Mouse (Mus musculus) limb, embryonic 10.5 days (tissue): ENCODE results near the gene Chrnb4. TPM values are rescaled to one million over a fixed set of nuclear protein-coding genes. Genes with fewer than 3 reads are reported as not detected.

Source experiments
- DNase-seq: peaks from one replicate; pipeline ENCODE4 v3.0.0-alpha.2; 2017; ENCODE audit warnings: low spot score
- H3K27ac ChIP-seq: fragments of 300-500 bp; sonication (generic); 2 replicates; pipeline ENCODE4 v1.5.1; 2016; ENCODE audit warnings: mild to moderate bottlenecking
- H3K27me3 ChIP-seq: fragments of 300-500 bp; sonication (generic); 2 replicates; pipeline ENCODE4 v1.6.1; 2016; ENCODE audit warnings: low read depth, mild to moderate bottlenecking; ENCODE audit not compliant: poor library complexity, severe bottlenecking
- H3K36me3 ChIP-seq: fragments of 300-500 bp; sonication (generic); 2 replicates; pipeline ENCODE4 v1.6.1; 2016; ENCODE audit warnings: mild to moderate bottlenecking, moderate library complexity
- H3K4me1 ChIP-seq: fragments of 300-500 bp; sonication (generic); 2 replicates; pipeline ENCODE4 v1.6.1; 2016
- H3K4me3 ChIP-seq: fragments of 300-500 bp; sonication (generic); 2 replicates; pipeline ENCODE4 v1.5.1; 2016; ENCODE audit warnings: mild to moderate bottlenecking, moderate library complexity
- H3K9me3 ChIP-seq: fragments of 300-500 bp; sonication (generic); replicated peaks from 2 replicates; pipeline ENCODE4 v1.6.1; 2016; ENCODE audit warnings: mild to moderate bottlenecking
- WGBS: fragments of 180-500 bp; shearing (Covaris S2); methylation state at CpG from one replicate; pipeline ENCODE4 v1.1.7; 2016; 5-methylcytosine and 5-hydroxymethylcytosine counted together
- polyA plus RNA-seq: library from polyadenylated mRNA; unstranded; fragments of >200 nt; fragmentation: Nextera tagmentation; extraction: Ambion mirVana; gene quantifications from 2 replicates; pipeline ENCODE4 v1.2.1, GENCODE M21; 2016

The Chrnb4 gene
- polyA plus RNA-seq = 0.18 and 0.40 TPM in 2 replicates

GRCm38 (mm10) chr9:55048211-55048880 is at the start of gene Chrnb4:
Chrnb4 (minus strand) TSS chr9:55048779.
- DNase-seq = peak; percentile 67
- WGBS = under 1% methylated on average over 23 of the region's 23 CpGs

GRCm38 (mm10) chr9:55096870-55097269 is 48.3 kb upstream of the Chrnb4 start:
- H3K27ac ChIP-seq = no peak overlapping the region
- no peaks in the 10 kb centered on the region for H3K36me3 ChIP-seq
- H3K4me1 ChIP-seq = peaks cover 14% of the 10 kb centered on the region
- H3K9me3 ChIP-seq = no peaks in the 10 kb centered on the region
- no peak for DNase-seq
- 96% methylated on average over 4 of the region's 4 CpGs for WGBS
- H3K27me3 ChIP-seq = no peaks in the 10 kb centered on the region
- no peak overlapping the region for H3K4me3 ChIP-seq

More at GRCm38 (mm10) chr9:55048211-55048880, at the start of gene Chrnb4:
- H3K4me3 ChIP-seq = peak within 1 kb of the TSS; percentile 64
- peak within 1 kb of the TSS; percentile 37; the same call in 1 of the 2 replicates for H3K27ac ChIP-seq
- H3K36me3 ChIP-seq = no peaks in the 10 kb centered on the region
- peaks cover 27% of the 10 kb centered on the region for H3K4me1 ChIP-seq
- peaks cover 41% of the 10 kb centered on the region for H3K27me3 ChIP-seq
- H3K9me3 ChIP-seq = no peaks in the 10 kb centered on the region

GRCm38 (mm10) chr9:55096033-55096432 is 47.5 kb upstream of the Chrnb4 start:
- Histone ChIP-seq H3K4me3 (no peak overlapping the region), H3K27me3 (no peaks in the 10 kb centered on the region), H3K36me3 (no peaks in the 10 kb centered on the region), H3K9me3 (no peaks in the 10 kb centered on the region), H3K4me1 (peaks cover 14% of the 10 kb centered on the region), H3K27ac (no peak overlapping the region)
- DNase-seq = no peak
- WGBS = 67% methylated on average over 3 of the region's 3 CpGs

GRCm38 (mm10) chr9:55090141-55090540 is 41.6 kb upstream of the Chrnb4 start:
- Histone ChIP-seq H3K36me3 (no peaks in the 10 kb centered on the region), H3K27ac (no peak overlapping the region; the same call in 1 of the 2 replicates), H3K4me3 (no peak overlapping the region), H3K27me3 (no peaks in the 10 kb centered on the region), H3K4me1 (peaks cover 23% of the 10 kb centered on the region), H3K9me3 (no peaks in the 10 kb centered on the region)
- 6% methylated on average over 5 of the region's 5 CpGs for WGBS
- DNase-seq = peak; percentile 64

GRCm38 (mm10) chr9:55089226-55089625 is 40.6 kb upstream of the Chrnb4 start:
- H3K4me3 ChIP-seq = no peak overlapping the region
- H3K4me1 ChIP-seq = peaks cover 24% of the 10 kb centered on the region
- DNase-seq = no peak
- H3K27ac ChIP-seq = no peak overlapping the region
- no peaks in the 10 kb centered on the region for H3K36me3 ChIP-seq
- H3K9me3 ChIP-seq = no peaks in the 10 kb centered on the region
- 89% methylated on average over 2 of the region's 2 CpGs for WGBS
- no peaks in the 10 kb centered on the region for H3K27me3 ChIP-seq

GRCm38 (mm10) chr9:55083154-55083913 is 34.8 kb upstream of the Chrnb4 start:
- Histone ChIP-seq H3K36me3 (no peaks in the 10 kb centered on the region), H3K27ac (0 out of 2 replicates have a peak overlapping the region, but pooled peaks have one; percentile 3), H3K4me3 (no peak overlapping the region), H3K9me3 (no peaks in the 10 kb centered on the region), H3K4me1 (peaks cover 34% of the 10 kb centered on the region), H3K27me3 (no peaks in the 10 kb centered on the region)
- 7% methylated on average over 7 of the region's 7 CpGs for WGBS
- DNase-seq = peak; percentile 47

- WGBS = 32% methylated on average over 5 of the region's 5 CpGs
- no peaks in the 10 kb centered on the region for H3K36me3 ChIP-seq
- H3K27me3 ChIP-seq = no peaks in the 10 kb centered on the region
- H3K9me3 ChIP-seq = no peaks in the 10 kb centered on the region
- H3K4me1 ChIP-seq = peaks cover 32% of the 10 kb centered on the region
- peak overlapping the region; percentile 25; the same call in 1 of the 2 replicates for H3K4me3 ChIP-seq
- H3K27ac ChIP-seq = peak overlapping the region; percentile 38
- DNase-seq = no peak
Observed at GRCm38 (mm10) chr9:55067965-55068265, 19.3 kb upstream of the Chrnb4 start.

GRCm38 (mm10) chr9:55067260-55067964 is 18.8 kb upstream of the Chrnb4 start:
- peak overlapping the region; percentile 25; the same call in 1 of the 2 replicates for H3K4me3 ChIP-seq

GRCm38 (mm10) chr9:55065241-55065640 is 16.7 kb upstream of the Chrnb4 start:
- no peak overlapping the region for H3K4me3 ChIP-seq
- H3K27ac ChIP-seq = no peak overlapping the region
- H3K9me3 ChIP-seq = no peaks in the 10 kb centered on the region
- no peak for DNase-seq
- H3K27me3 ChIP-seq = no peaks in the 10 kb centered on the region
- WGBS = 92% methylated on average over 9 of the region's 9 CpGs
- peaks cover 32% of the 10 kb centered on the region for H3K4me1 ChIP-seq
- H3K36me3 ChIP-seq = no peaks in the 10 kb centered on the region

More at GRCm38 (mm10) chr9:55067260-55067964, 18.8 kb upstream of the Chrnb4 start:
- Histone ChIP-seq H3K9me3 (no peaks in the 10 kb centered on the region), H3K4me1 (peaks cover 32% of the 10 kb centered on the region), H3K36me3 (no peaks in the 10 kb centered on the region), H3K27ac (peak overlapping the region; percentile 38), H3K27me3 (no peaks in the 10 kb centered on the region)
- 19% methylated on average over 8 of the region's 8 CpGs for WGBS
- peak; percentile 65 for DNase-seq

- H3K4me3 ChIP-seq = no peak overlapping the region
- 80% methylated on average over 4 of the region's 4 CpGs for WGBS
- peaks cover 10% of the 10 kb centered on the region; the same call in 1 of the 2 replicates for H3K4me1 ChIP-seq
- H3K27me3 ChIP-seq = no peaks in the 10 kb centered on the region
- DNase-seq = no peak
- H3K36me3 ChIP-seq = no peaks in the 10 kb centered on the region
- no peak overlapping the region for H3K27ac ChIP-seq
- H3K9me3 ChIP-seq = no peaks in the 10 kb centered on the region
Observed at GRCm38 (mm10) chr9:55058067-55058466, 9.5 kb upstream of the Chrnb4 start.

GRCm38 (mm10) chr9:55055386-55055930 is 6.9 kb upstream of the Chrnb4 start:
- no peak for DNase-seq
- no peaks in the 10 kb centered on the region for H3K36me3 ChIP-seq
- H3K27me3 ChIP-seq = no peaks in the 10 kb centered on the region
- 72% methylated on average over 2 of the region's 2 CpGs for WGBS
- no peak overlapping the region for H3K4me3 ChIP-seq
- H3K4me1 ChIP-seq = peaks cover 10% of the 10 kb centered on the region; the same call in 1 of the 2 replicates
- H3K9me3 ChIP-seq = no peaks in the 10 kb centered on the region
- H3K27ac ChIP-seq = no peak overlapping the region

- peaks cover 41% of the 10 kb centered on the region for H3K27me3 ChIP-seq
- WGBS = 0% methylated on average over 3 of the region's 3 CpGs
- H3K27ac ChIP-seq = no peak overlapping the region
- no peak for DNase-seq
- H3K36me3 ChIP-seq = no peaks in the 10 kb centered on the region
- H3K4me1 ChIP-seq = peaks cover 27% of the 10 kb centered on the region
- no peak overlapping the region for H3K4me3 ChIP-seq
- H3K9me3 ChIP-seq = no peaks in the 10 kb centered on the region
Observed at GRCm38 (mm10) chr9:55046764-55047163, 1.8 kb downstream of the Chrnb4 start.
